Mouse (Mus musculus) adrenal gland, adult (tissue): Measurements from ENCODE around the gene Pradc1.
A peak's percentile ranks its signal among the peaks of the same experiment; 100 is the strongest.
"Not testable (repeated sequence)": the region's sequence is repeated elsewhere in the genome, so short reads cannot be mapped to it uniquely, and the experiment has no call there.

Source experiments
- DNase-seq, 2 experiments: peaks; one replicate each; pipeline ENCODE4 v3.0.0; 2022 to 2023; ENCODE audit warnings: low spot score in 1 of 2; ENCODE audit not compliant: inconsistent age in 2 of 2

Pradc1 gene

DNA sequence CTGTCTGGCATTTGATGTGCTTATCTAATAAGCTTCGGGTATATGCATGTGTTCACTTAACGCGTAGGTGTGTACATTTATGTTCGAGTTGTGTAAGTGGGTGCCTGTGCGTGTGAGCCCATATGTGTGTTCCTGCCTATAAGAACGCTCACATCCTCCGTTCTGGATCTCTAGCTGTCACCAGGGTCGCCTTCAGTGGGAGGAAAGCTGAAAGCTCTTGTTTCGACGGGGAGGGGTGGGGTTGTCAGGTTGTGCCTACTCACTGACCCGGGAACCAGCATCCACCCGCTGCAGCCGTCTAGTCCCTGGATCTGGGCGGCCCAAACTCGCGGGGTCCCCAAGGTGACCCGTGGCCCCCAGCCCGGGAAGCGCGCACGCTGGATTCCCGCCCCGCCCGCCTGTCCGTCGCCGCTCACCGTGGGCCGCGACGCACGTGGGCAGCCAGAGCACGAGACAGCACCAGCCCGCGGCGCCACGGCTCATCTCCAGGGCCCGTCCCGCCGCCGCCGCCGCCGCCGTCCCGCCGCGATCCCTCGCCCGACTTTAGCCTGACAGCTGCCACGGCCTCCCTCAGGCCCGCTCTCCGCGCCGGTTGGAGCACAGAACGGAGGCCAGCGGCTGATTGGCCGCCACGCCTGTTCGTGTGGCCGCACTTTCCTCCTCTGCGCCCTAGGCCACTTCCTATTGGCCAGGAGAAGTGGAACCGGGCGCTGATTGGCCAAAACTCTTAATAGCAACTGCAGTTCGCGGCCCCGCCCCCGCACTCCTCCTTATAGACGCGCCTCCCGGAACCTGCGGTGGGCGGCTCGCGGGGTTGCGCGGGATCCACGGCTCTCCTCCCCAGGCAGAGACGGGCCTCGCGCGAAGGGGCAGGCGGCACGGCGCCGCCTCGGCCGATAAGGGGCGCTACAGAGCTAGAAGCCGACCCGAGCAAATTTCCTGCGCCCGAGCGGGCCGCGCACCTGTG is 790 bp downstream of the Pradc1 start, which contains the start of gene Cct7:
Cct7 (plus strand) TSS at position 818 of the 967 bp plus-strand sequence.
- peak; percentile 99 for DNase-seq

DNA sequence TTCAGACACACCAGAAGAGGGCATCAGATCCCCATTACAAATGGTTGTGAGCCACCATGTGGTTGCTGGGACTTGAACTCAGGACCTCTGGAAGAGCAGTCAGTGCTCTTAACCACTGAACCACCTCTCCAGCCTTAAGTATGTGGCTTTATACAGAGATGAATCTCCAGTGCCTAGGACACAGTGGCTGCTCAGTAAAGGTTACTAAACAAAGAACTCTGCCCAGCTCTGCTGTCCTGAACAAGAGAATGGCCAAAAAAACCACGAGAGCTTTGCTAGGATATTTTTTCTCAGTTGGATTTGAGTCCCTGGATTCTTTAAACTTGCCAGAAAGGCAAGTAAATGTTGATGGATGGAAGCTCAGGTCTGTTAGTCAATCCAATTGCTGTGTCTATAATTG is 1.6 kb downstream of the Pradc1 start:
- DNase-seq = not testable (repeated sequence)

GRCm38 (mm10) chr6:85447351-85447750 is 4.4 kb downstream of the Pradc1 start:
- DNase-seq = no peak

- no peak for DNase-seq
Observed at GRCm38 (mm10) chr6:85445286-85445685, 6.5 kb downstream of the Pradc1 start.

- DNase-seq = no peak
Observed at GRCm38 (mm10) chr6:85444266-85444965, 7.4 kb downstream of the Pradc1 start.

DNA sequence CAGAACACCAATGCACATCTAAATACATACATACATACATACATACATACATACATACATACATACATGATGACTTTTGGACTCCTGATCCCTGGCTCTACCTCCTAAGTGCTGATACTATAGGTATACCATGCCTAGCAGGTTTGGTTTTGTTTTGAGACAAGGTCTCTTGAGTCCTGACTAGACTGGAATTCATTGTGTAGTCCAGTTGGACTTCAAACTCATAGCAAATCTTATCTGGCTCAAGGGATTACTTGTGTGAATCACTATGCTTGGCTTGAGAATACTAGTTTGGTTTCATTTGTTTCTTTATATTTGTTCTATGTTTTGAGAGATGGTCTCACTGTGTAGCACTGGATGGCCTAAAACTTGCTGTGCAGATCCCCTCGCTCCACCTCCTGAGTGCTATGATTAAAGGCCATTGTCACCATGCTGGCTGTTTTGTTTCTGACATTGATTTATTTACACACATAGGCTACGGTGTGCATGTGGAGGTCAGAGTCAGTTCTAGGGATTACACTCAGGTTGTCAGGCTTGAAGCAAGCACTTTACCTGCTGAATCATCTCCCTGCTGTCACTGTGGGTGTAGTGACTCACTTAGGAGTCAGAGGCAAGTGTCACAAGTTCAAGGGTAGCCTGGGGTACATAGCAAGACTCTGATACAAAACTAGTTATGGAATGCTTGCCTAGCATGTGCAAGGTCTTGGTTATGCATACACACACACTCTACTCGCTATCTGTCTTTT is 8.1 kb downstream of the Pradc1 start:
- DNase-seq = peak; percentile 67 to 82

DNA sequence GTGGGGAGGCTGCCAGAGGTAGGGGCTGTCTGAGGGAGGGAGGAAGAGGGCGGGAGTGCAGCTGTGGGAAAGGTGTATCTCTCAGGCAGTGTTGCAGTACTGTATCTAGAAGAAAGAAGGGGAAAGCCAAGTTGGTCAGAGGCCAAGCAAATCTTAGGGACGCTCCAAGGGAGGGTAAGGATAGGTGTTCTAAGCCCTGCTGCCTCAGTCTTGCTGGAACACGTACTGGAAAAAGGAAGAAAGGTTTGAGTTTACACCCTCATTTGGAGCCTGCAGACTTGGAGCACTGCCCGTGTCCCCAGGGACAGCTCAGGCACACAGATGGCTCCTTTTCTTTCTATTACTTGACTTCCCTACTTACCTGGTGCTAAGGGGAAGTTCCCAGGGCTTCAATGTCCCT is 10.6 kb downstream of the Pradc1 start:
- DNase-seq = no peak

DNA sequence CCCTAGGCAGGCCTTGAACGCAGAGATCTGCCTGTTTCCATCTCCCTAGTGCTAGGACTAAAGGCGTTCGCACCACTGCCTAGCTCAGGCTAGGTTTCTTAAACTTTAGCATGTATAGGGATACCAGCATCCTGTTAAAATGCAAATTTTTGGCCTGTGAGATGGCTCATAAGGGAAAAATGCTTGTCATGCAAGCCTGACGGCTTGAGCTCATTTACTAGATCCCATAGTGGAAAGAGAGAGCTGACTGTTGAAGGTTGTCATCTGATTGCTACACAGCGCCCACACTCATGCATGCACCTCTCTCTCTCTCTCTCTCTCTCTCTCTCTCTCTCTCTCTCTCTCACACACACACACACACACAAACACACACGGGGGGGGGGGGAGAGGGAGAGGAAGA is 15.1 kb downstream of the Pradc1 start:
- DNase-seq = no peak

- no peak for DNase-seq
Observed at GRCm38 (mm10) chr6:85436204-85436603, 15.6 kb downstream of the Pradc1 start.

- DNase-seq = no peak
Observed at GRCm38 (mm10) chr6:85433865-85434264, 17.9 kb downstream of the Pradc1 start.

DNA sequence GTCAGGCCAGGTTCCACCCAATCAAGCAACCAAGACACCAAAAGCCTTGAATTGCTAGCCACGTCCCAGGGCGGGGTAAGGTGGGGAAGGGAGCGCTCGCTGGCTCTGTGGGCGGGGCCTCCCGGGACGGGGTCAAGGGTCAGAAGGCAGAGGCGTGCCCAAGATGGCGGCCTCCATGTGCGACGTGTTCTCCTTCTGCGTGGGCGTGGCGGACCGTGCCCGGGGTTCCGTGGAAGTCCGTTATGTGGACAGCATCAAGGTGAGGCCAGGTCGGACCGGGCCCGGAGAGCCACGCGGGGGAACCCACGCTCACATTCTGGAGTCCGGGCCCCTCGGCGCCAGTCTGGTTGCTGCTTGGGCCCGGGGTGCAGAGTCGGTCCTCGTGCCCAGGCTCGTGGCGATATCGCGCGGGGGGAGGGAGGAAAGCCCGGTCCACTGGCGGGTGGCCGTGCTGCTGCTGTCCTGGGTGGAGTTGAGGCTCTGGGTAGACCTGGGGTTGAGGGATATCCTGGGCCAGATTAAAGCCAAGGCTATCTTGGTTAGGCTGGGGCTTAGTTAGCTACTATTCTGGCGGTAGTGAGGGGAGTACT is 19.8 kb downstream of the Pradc1 start, which contains the start of gene Smyd5:
Smyd5 (plus strand) TSS at position 148 of the 590 bp plus-strand sequence.
- peak; percentile 90 to 97 for DNase-seq

GRCm38 (mm10) chr6:85431274-85431841 is 20.4 kb downstream of the Pradc1 start:
- DNase-seq = peak in 1 of 2 experiments; percentile 35

DNA sequence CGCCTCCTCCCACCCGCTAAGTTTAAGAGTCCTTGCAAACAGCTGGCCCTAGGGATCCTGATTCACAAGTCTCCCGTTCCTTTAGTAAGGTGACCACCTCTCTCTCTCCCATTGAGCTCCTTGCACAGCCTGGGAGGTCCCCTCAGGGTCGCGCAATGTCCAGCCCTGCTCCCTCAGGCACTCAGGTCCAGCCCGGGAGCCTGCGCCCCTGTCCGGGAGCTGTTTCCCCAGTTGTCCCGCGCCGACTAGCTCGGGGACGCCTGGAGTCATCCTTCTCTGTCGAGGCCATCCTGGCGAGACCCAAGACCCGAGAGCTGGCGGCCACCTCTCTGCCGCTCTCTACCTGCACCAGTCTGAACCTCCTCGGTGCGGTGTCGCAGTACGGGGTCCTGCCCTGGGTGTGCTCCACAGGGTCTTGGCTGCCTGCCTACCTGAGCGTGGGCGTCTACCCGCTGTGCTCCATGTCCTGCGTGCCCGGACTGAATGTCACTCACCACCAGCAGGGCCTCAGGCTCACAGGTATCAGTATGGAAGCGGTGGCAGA is 27.9 kb downstream of the Pradc1 start, which contains the start of gene Noto:
Noto (plus strand) TSS at position 51 of the 544 bp plus-strand sequence.
- DNase-seq = peak in 1 of 2 experiments; percentile 58

DNA sequence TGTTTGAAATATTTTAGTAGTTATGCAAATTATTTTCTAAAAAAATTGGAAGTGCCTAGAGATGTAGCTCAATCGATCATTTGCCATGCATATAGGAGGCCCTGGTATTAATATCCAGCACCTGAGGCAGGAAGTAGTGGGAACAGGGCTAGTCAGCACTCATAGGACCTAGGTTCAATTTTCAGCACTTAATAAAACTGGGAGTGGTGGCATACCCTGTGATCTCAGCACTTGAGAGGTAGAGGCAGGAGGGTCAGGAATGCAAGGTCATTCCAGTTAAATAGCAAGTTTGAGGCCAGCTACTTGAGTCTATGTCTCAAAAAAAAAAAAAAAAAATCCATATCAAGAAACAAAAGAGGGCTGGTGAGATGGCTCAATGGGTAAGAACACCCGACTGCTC is 32.6 kb downstream of the Pradc1 start:
- DNase-seq = no peak

- no peak for DNase-seq
Observed at GRCm38 (mm10) chr6:85415829-85416228, 35.9 kb downstream of the Pradc1 start.

DNA sequence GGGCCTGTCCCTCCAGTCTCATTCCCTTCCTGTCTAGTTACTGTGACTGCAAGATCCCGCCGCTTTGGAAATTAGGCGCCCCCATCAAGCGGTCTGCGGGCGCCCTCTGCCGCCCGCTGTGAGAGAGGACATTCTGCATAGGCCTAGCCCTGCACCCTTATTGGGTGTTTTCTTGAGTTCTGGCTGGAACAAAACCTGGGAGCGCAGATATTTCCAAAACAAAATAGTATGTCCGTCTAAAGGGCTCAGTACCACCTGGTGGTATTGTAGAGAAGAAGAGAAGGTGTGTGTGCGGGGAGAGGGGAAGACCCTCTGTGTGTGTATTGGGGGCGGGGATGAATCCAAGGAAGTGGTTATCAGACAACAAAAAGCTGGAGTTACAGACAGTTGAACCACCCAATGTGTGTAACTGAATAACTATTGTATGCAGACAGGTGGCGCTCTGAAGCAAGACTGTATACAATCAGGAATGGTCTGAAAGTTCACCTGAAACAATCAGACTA is 40.9 kb downstream of the Pradc1 start:
- DNase-seq = peak; percentile 49 to 78

DNA sequence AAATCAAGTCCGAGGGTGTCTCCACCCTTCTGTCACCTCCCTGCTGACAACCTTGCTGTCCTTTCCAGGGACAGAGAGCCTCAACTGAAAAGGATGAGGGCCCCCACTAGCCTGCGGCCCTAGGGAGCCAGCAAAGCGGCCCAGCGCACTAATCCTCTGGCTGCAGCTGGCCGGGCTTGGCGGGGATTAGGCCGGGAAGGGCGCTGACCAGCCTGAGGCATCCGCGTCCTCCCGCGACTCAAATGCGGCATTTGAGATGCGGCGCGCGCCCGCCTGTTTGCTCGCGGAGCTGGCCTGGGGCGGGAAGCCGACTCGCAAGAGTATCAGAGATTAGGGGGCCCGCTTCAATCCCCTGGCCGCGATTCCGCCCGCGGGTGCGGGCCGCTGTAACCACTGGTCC is 42.8 kb downstream of the Pradc1 start:
- no peak for DNase-seq

GRCm38 (mm10) chr6:85403039-85403438 is 48.7 kb downstream of the Pradc1 start:
- DNase-seq = no peak

DNA sequence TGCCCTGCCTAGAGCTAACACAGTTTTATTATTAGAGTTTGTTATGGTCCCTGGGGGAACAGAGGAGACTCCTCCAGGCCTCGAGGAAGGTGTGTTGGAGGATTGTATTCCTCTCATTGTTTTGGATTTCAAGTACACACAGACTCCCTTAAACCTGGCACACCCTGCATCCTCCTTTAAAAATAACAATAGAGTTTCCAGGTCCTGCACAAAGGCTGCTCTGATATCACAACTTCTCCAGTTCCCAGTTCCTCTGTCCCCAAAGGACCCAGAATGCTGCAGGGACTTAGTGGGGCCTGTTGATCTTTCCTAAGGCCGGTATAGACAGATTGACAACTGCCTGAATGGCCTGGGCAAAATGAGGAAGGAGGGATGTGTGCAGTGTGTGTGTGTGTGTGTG is 49.2 kb downstream of the Pradc1 start:
- DNase-seq = no peak

- no peak for DNase-seq
Observed at GRCm38 (mm10) chr6:85399715-85400114, 52.1 kb downstream of the Pradc1 start.
